Mouse (Mus musculus) MEL (cell line): ENCODE measurements around the gene Ccm2. TPM values are rescaled to one million over a fixed set of nuclear protein-coding genes. Genes with fewer than 3 reads are reported as not detected.

Experiments used
- DNase-seq: peaks from one replicate; pipeline ENCODE4 v3.0.0; 2011; ENCODE audit warnings: low read depth, low spot score
- H3K27ac ChIP-seq: 2 replicates; pipeline ENCODE4 v1.5.1; 2012; ENCODE audit warnings: low read depth, mild to moderate bottlenecking, control low read depth, low read length, moderate library complexity; ENCODE audit not compliant: control insufficient read depth
- H3K27me3 ChIP-seq, 2 experiments: fragments of 150-350 bp in 1 of 2; sonication (generic) in 1 of 2; 2 replicates each; pipeline ENCODE4 v1.6.1; 2012; ENCODE audit warnings: low read length in 2 of 2, mild to moderate bottlenecking in 2 of 2, improper control_type of control experiment in 1 of 2, moderate library complexity in 1 of 2; ENCODE audit not compliant: insufficient read depth in 2 of 2, control insufficient read depth in 1 of 2
- H3K36me3 ChIP-seq, 2 experiments: 2 replicates each; pipeline ENCODE4 v1.6.1; 2012 to 2014; ENCODE audit warnings: low read length in 2 of 2, improper control_type of control experiment in 1 of 2, inconsistent platforms in 1 of 2, mild to moderate bottlenecking in 1 of 2; ENCODE audit not compliant: insufficient read depth in 2 of 2, control insufficient read depth in 1 of 2
- H3K4me1 ChIP-seq, 2 experiments: fragments of 150-350 bp in 1 of 2; sonication (generic) in 1 of 2; 2 replicates each; pipeline ENCODE4 v1.6.1; 2012; ENCODE audit warnings: low read length in 2 of 2, improper control_type of control experiment in 1 of 2, mild to moderate bottlenecking in 1 of 2; ENCODE audit not compliant: insufficient read depth in 2 of 2, control insufficient read depth in 1 of 2
- H3K4me3 ChIP-seq, 2 experiments: fragments of 150-350 bp in 1 of 2; sonication (generic) in 1 of 2; 2 replicates each; pipeline ENCODE4 v1.5.1; 2012; ENCODE audit warnings: low read depth in 2 of 2, low read length in 2 of 2, mild to moderate bottlenecking in 2 of 2, moderate library complexity in 2 of 2, control low read depth in 1 of 2, improper control_type of control experiment in 1 of 2; ENCODE audit not compliant: control insufficient read depth in 1 of 2, insufficient read depth in 1 of 2
- H3K79me2 ChIP-seq: 2 replicates; pipeline ENCODE4 v1.6.1; 2012; ENCODE audit warnings: mild to moderate bottlenecking, low read length, moderate library complexity; ENCODE audit not compliant: control insufficient read depth, poor library complexity, insufficient read depth
- H3K9ac ChIP-seq: 2 replicates; pipeline ENCODE4 v1.6.1; 2012; ENCODE audit warnings: low read depth, mild to moderate bottlenecking, control low read depth, low read length, moderate library complexity; ENCODE audit not compliant: control insufficient read depth, poor library complexity, severe bottlenecking
- H3K9me3 ChIP-seq: fragments of 150-350 bp; sonication (generic); replicated peaks from 2 replicates; pipeline ENCODE4 v1.6.1; 2012; ENCODE audit warnings: mild to moderate bottlenecking, low read length, improper control_type of control experiment, moderate library complexity; ENCODE audit not compliant: insufficient read depth
- CHD1 ChIP-seq: IDR thresholded peaks from 2 replicates; pipeline ENCODE4 v1.6.1; 2012; ENCODE audit warnings: low read depth, mild to moderate bottlenecking, inconsistent platforms, low read length, improper control_type of control experiment
- CHD2 ChIP-seq: IDR thresholded peaks from 2 replicates; pipeline ENCODE4 v1.6.1; 2011; ENCODE audit warnings: low read length, improper control_type of control experiment
- CTCF ChIP-seq, 3 experiments: IDR thresholded peaks in 2 of 3; conservative IDR thresholded peaks in 1 of 3; 2 replicates each; pipeline ENCODE4 v1.5.1; 2011 to 2012; ENCODE audit warnings: low read length in 3 of 3, low read depth in 2 of 3, mild to moderate bottlenecking in 2 of 3, improper control_type of control experiment in 1 of 3, inconsistent platforms in 1 of 3, mixed read lengths in 1 of 3, moderate library complexity in 1 of 3; ENCODE audit not compliant: control insufficient read depth in 1 of 3, insufficient read depth in 1 of 3, poor library complexity in 1 of 3, severe bottlenecking in 1 of 3
- E2F4 ChIP-seq: IDR thresholded peaks from 2 replicates; pipeline ENCODE4 v1.6.1; 2011; ENCODE audit warnings: low read depth, low read length, improper control_type of control experiment, borderline replicate concordance
- EP300 ChIP-seq, 2 experiments: IDR thresholded peaks; 2 replicates each; pipeline ENCODE4 v1.6.1; 2011; ENCODE audit warnings: improper control_type of control experiment in 2 of 2, low read length in 2 of 2, low read depth in 1 of 2, mild to moderate bottlenecking in 1 of 2
- GABPA ChIP-seq: IDR thresholded peaks from 2 replicates; pipeline ENCODE4 v1.6.1; 2012; ENCODE audit warnings: low read depth, mild to moderate bottlenecking, inconsistent platforms, low read length, improper control_type of control experiment, moderate library complexity
- HCFC1 ChIP-seq: IDR thresholded peaks from 2 replicates; pipeline ENCODE4 v1.6.1; 2012; ENCODE audit warnings: low read depth, mild to moderate bottlenecking, inconsistent platforms, low read length, improper control_type of control experiment, moderate library complexity
- JUND ChIP-seq: IDR thresholded peaks from 2 replicates; pipeline ENCODE4 v1.6.1; 2011; ENCODE audit warnings: low read depth, mild to moderate bottlenecking, improper control_type of control experiment, low read length
- KAT2A ChIP-seq: conservative IDR thresholded peaks from 2 replicates; pipeline ENCODE4 v1.6.1; 2012; ENCODE audit warnings: low read depth, low read length, improper control_type of control experiment, inconsistent platforms
- MAFK ChIP-seq: IDR thresholded peaks from 2 replicates; pipeline ENCODE4 v1.6.1; 2011; ENCODE audit warnings: low read depth, mild to moderate bottlenecking, low read length, improper control_type of control experiment, borderline replicate concordance
- MAZ ChIP-seq: IDR thresholded peaks from 2 replicates; pipeline ENCODE4 v1.6.1; 2012; ENCODE audit warnings: low read depth, mild to moderate bottlenecking, inconsistent platforms, low read length, improper control_type of control experiment
- MYB ChIP-seq: IDR thresholded peaks from 2 replicates; pipeline ENCODE4 v1.6.1; 2011; ENCODE audit warnings: mild to moderate bottlenecking, low read depth, low read length, improper control_type of control experiment
- MYC ChIP-seq: IDR thresholded peaks from 2 replicates; pipeline ENCODE4 v1.6.1; 2011; ENCODE audit warnings: low read depth, mild to moderate bottlenecking, low read length, improper control_type of control experiment, moderate library complexity
- POLR2A ChIP-seq, 2 experiments: IDR thresholded peaks; 2 replicates each; pipeline ENCODE4 v1.6.1; 2011 to 2012; ENCODE audit warnings: low read length in 2 of 2, mild to moderate bottlenecking in 2 of 2, control low read depth in 1 of 2, improper control_type of control experiment in 1 of 2, low read depth in 1 of 2, moderate library complexity in 1 of 2; ENCODE audit not compliant: control insufficient read depth in 1 of 2, insufficient read depth in 1 of 2, poor library complexity in 1 of 2
- POLR2AphosphoS5 ChIP-seq: IDR thresholded peaks from 2 replicates; pipeline ENCODE4 v1.6.1; 2012; ENCODE audit warnings: low read depth, borderline replicate concordance, mild to moderate bottlenecking, inconsistent platforms, low read length, moderate library complexity, mixed read lengths
- SMC3 ChIP-seq: IDR thresholded peaks from 2 replicates; pipeline ENCODE4 v1.6.1; 2011; ENCODE audit warnings: low read depth, low read length, improper control_type of control experiment
- TAL1 ChIP-seq: IDR thresholded peaks from 2 replicates; pipeline ENCODE4 v1.6.1; 2012; ENCODE audit warnings: mild to moderate bottlenecking, inconsistent platforms, low read length, moderate library complexity, mixed read lengths
- TBP ChIP-seq: IDR thresholded peaks from 2 replicates; pipeline ENCODE4 v1.8.0; 2011; ENCODE audit warnings: low read depth, low read length, improper control_type of control experiment
- TCF12 ChIP-seq: IDR thresholded peaks from 2 replicates; pipeline ENCODE4 v1.6.1; 2014; ENCODE audit warnings: low read depth, mild to moderate bottlenecking, inconsistent platforms, low read length, improper control_type of control experiment, moderate library complexity
- polyA plus RNA-seq, 2 experiments: library from polyadenylated mRNA; stranded (reverse) in 1 of 2; unstranded in 1 of 2; fragments of >175 nt in 1 of 2; fragments of >200 nt in 1 of 2; gene quantifications; 2 replicates each; pipeline versions ENCODE4 v1.2.1 to v1.2.4; 2012; ENCODE audit warnings: low replicate concordance in 2 of 2, low read depth in 1 of 2; ENCODE audit not compliant: insufficient read length in 2 of 2, insufficient read depth in 1 of 2, missing spikeins in 1 of 2
- total RNA-seq: library from RNA; depleted of rRNA; stranded (reverse); fragments of 300-350 nt; gene quantifications from 2 replicates; pipeline ENCODE4 v1.2.3, GENCODE M21; 2012

Ccm2 gene
- total and polyA plus RNA-seq, 3 experiments, result 49.2 to 66.4 TPM; not detected in 1

- peak; percentile 93 for TF ChIP-seq E2F4
- TF ChIP-seq TBP, result peak; percentile 93
- no peak for TF ChIP-seq MAFK
- no peak for TF ChIP-seq GABPA
- TF ChIP-seq, all 39 proteins: peak for 25
Observed at GRCm38 (mm10) chr11:6528186-6529006, 18.3 kb upstream of the Ccm2 start (continued).

GRCm38 (mm10) chr11:6529961-6530360, 16.7 kb upstream of the Ccm2 start:
- Histone ChIP-seq H3K9me3 (no peaks in the 10 kb centered on the region), H3K4me3 (no peak overlapping the region), H3K27ac (no peak overlapping the region), H3K9ac (no peak overlapping the region; the same call in 1 of the 2 replicates)
- TF ChIP-seq SMC3, result no peak
- no peak for TF ChIP-seq JUND
- TF ChIP-seq, all 39 proteins: peak for 0
- no peak for DNase-seq
- Histone ChIP-seq H3K79me2 (peaks cover 27% of the 10 kb centered on the region), H3K4me1 (peaks cover 0 to 15% of the 10 kb centered on the region in 2 experiments; a peak in 2 of 4 replicates), H3K27me3 (no peaks in the 10 kb centered on the region), H3K36me3 (peaks cover 20 to 22% of the 10 kb centered on the region in 2 experiments)

DNA sequence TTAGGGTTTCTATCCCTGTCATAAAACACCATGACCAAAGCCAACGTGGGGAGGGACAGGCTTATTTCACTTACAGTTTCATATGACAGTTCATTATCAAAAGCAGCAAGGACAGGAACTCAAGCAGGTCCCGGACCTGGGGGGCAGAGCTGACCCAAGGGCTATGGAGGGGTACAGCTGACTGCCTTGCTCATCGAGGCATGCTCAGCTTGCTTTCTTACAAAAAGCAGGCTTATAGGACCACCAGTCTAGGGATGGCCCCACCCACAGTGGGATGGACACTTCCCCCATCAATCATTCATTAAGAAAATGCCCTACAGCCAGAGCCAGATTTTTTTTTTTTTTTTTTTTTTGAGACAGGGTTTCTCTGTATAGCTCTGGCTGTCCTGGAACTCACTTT, 15.9 kb upstream of the Ccm2 start:
- Histone ChIP-seq H3K9ac (no peak overlapping the region), H3K9me3 (no peaks in the 10 kb centered on the region), H3K36me3 (peaks cover 12 to 14% of the 10 kb centered on the region in 2 experiments), H3K79me2 (peaks cover 26% of the 10 kb centered on the region), H3K27ac (no peak overlapping the region), H3K4me3 (no peak overlapping the region), H3K27me3 (no peaks in the 10 kb centered on the region), H3K4me1 (peaks cover 0 to 14% of the 10 kb centered on the region in 2 experiments; a peak in 2 of 4 replicates)
- DNase-seq, result no peak
- no peak for TF ChIP-seq MYB
- TF ChIP-seq TCF12, result no peak
- no peak for TF ChIP-seq MYC
- no peak for TF ChIP-seq POLR2A (IDR thresholded peaks at IDR 0.05; ENCODE audit: control insufficient read depth in 1 of 2, insufficient read depth in 1 of 2, low read depth in 1 of 2, low read length in 2 of 2, poor library complexity in 1 of 2)
- TF ChIP-seq HCFC1, result no peak
- TF ChIP-seq E2F4, result no peak

GRCm38 (mm10) chr11:6544683-6545082, 2.0 kb upstream of the Ccm2 start:
- no peak overlapping the region for H3K9ac ChIP-seq
- peaks cover 3 to 17% of the 10 kb centered on the region in 2 experiments; a peak in 3 of 4 replicates for H3K36me3 ChIP-seq
- no peaks in the 10 kb centered on the region for H3K27me3 ChIP-seq
- H3K9me3 ChIP-seq, result no peaks in the 10 kb centered on the region
- H3K4me3 ChIP-seq, result no peak overlapping the region
- peaks cover 30% of the 10 kb centered on the region for H3K79me2 ChIP-seq
- DNase-seq, result no peak
- no peak for TF ChIP-seq CTCF (IDR thresholded peaks at IDR 0.05 in 2 of 3, conservative IDR thresholded peaks at IDR 0.05 in 1 of 3; ENCODE audit: control insufficient read depth in 1 of 3, insufficient read depth in 1 of 3, low read depth in 2 of 3, low read length in 3 of 3, poor library complexity in 1 of 3, severe bottlenecking in 1 of 3)
- no peak for TF ChIP-seq POLR2AphosphoS5
- TF ChIP-seq GABPA, result no peak
- TF ChIP-seq MAZ, result no peak
- TF ChIP-seq CHD2, result no peak
- TF ChIP-seq CHD1, result no peak
- no peak for TF ChIP-seq POLR2A (IDR thresholded peaks at IDR 0.05; ENCODE audit: control insufficient read depth in 1 of 2, insufficient read depth in 1 of 2, low read depth in 1 of 2, low read length in 2 of 2, poor library complexity in 1 of 2)
- TF ChIP-seq TAL1, result no peak
- no peak for TF ChIP-seq EP300 (IDR thresholded peaks at IDR 0.05; ENCODE audit: low read depth in 1 of 2, low read length in 2 of 2)
- TF ChIP-seq SMC3, result no peak
- TF ChIP-seq KAT2A, result no peak
- H3K27ac ChIP-seq, result no peak overlapping the region
- H3K4me1 ChIP-seq, result peaks cover 3 to 10% of the 10 kb centered on the region in 2 experiments; a peak in 1 of 4 replicates
